Mouse (Mus musculus): Measurements from ENCODE around the gene Tbl3.

Gene Tbl3

GRCm38 (mm10) chr17:24734513-24734912, 27.1 kb upstream of the Tbl3 start:
- no peak for TF ChIP-seq GATA4 (IDR thresholded peaks at IDR 0.05; ENCODE audit: insufficient replicate concordance, low read length)

GRCm38 (mm10) chr17:24733434-24734050, 26.1 kb upstream of the Tbl3 start:
- TF ChIP-seq GATA4 (IDR thresholded peaks at IDR 0.05; ENCODE audit: insufficient replicate concordance, low read length) = no peak

GRCm38 (mm10) chr17:24732233-24732935, 24.9 kb upstream of the Tbl3 start:
- TF ChIP-seq GATA4 (IDR thresholded peaks at IDR 0.05; ENCODE audit: insufficient replicate concordance, low read length) = no peak

- TF ChIP-seq GATA4 (IDR thresholded peaks at IDR 0.05; ENCODE audit: insufficient replicate concordance, low read length) = no peak
Observed at GRCm38 (mm10) chr17:24730787-24731186, 23.3 kb upstream of the Tbl3 start.

GRCm38 (mm10) chr17:24729067-24729466, 21.6 kb upstream of the Tbl3 start:
- TF ChIP-seq GATA4 (IDR thresholded peaks at IDR 0.05; ENCODE audit: insufficient replicate concordance, low read length) = no peak

GRCm38 (mm10) chr17:24728184-24728583, 20.7 kb upstream of the Tbl3 start:
- no peak for TF ChIP-seq GATA4 (IDR thresholded peaks at IDR 0.05; ENCODE audit: insufficient replicate concordance, low read length)

- TF ChIP-seq GATA4 (IDR thresholded peaks at IDR 0.05; ENCODE audit: insufficient replicate concordance, low read length) = no peak
Observed at GRCm38 (mm10) chr17:24727618-24728017, 20.2 kb upstream of the Tbl3 start, which contains the start of gene Rpl3l. Gene Rpl3l (plus strand): TSS chr17:24727820.

- no peak for TF ChIP-seq GATA4 (IDR thresholded peaks at IDR 0.05; ENCODE audit: insufficient replicate concordance, low read length)
Observed at GRCm38 (mm10) chr17:24725637-24726390, 18.4 kb upstream of the Tbl3 start.

- no peak for TF ChIP-seq GATA4 (IDR thresholded peaks at IDR 0.05; ENCODE audit: insufficient replicate concordance, low read length)
Observed at GRCm38 (mm10) chr17:24724184-24724583, 16.7 kb upstream of the Tbl3 start, which contains the start of gene Ndufb10. Gene Ndufb10 (minus strand): TSS chr17:24724478.

- no peak for TF ChIP-seq GATA4 (IDR thresholded peaks at IDR 0.05; ENCODE audit: insufficient replicate concordance, low read length)
Observed at GRCm38 (mm10) chr17:24723881-24724180, 16.4 kb upstream of the Tbl3 start.

GRCm38 (mm10) chr17:24723122-24723880, 15.8 kb upstream of the Tbl3 start:
- TF ChIP-seq GATA4 (IDR thresholded peaks at IDR 0.05; ENCODE audit: insufficient replicate concordance, low read length) = no peak

- no peak for TF ChIP-seq GATA4 (IDR thresholded peaks at IDR 0.05; ENCODE audit: insufficient replicate concordance, low read length)
Observed at GRCm38 (mm10) chr17:24722220-24722924, 14.9 kb upstream of the Tbl3 start.

- TF ChIP-seq GATA4 (IDR thresholded peaks at IDR 0.05; ENCODE audit: insufficient replicate concordance, low read length) = no peak
Observed at GRCm38 (mm10) chr17:24719494-24720222, 12.2 kb upstream of the Tbl3 start.

- TF ChIP-seq GATA4 (IDR thresholded peaks at IDR 0.05; ENCODE audit: insufficient replicate concordance, low read length) = no peak
Observed at GRCm38 (mm10) chr17:24717943-24718342, 10.5 kb upstream of the Tbl3 start, which contains the start of the genes Rnf151 and Rps2. Gene Rnf151 (minus strand): TSS chr17:24718063. Gene Rps2 (plus strand): TSS chr17:24718116.

Data from liver, adult (tissue).